Mouse (Mus musculus) neural tube, embryonic 14.5 days (tissue): ENCODE measurements at regions not wholly inside any gene's neighbourhood (a gene's known extent, or its start where the extent isn't known, plus 50 kb on each side); places are given as distances from the start of the nearest gene placed in this dataset.

Source experiments
- ATAC-seq: fragments of 200-750 bp; cut with Nextera tagmentation; 2 replicates; pipeline ENCODE4 v1.8.0; 2017; ENCODE audit warnings: low read depth, mild to moderate bottlenecking, moderate TSS enrichment, moderate library complexity
- H3K27ac ChIP-seq: fragments of 300-500 bp; sonication (generic); 2 replicates; pipeline ENCODE4 v1.5.1; 2014; ENCODE audit warnings: low read depth, mild to moderate bottlenecking, control low read depth, low read length, moderate library complexity, mixed read lengths
- H3K27me3 ChIP-seq: fragments of 300-500 bp; sonication (generic); 2 replicates; pipeline ENCODE4 v1.6.1; 2014; ENCODE audit warnings: low read length; ENCODE audit not compliant: control insufficient read depth, insufficient read depth
- H3K36me3 ChIP-seq: fragments of 300-500 bp; sonication (generic); 2 replicates; pipeline ENCODE4 v1.6.1; 2014; ENCODE audit warnings: low read length, mixed read lengths; ENCODE audit not compliant: control insufficient read depth, insufficient read depth
- H3K4me1 ChIP-seq: fragments of 300-500 bp; sonication (generic); 2 replicates; pipeline ENCODE4 v1.6.1; 2014; ENCODE audit warnings: low read length; ENCODE audit not compliant: control insufficient read depth, insufficient read depth
- H3K4me2 ChIP-seq: fragments of 300-500 bp; sonication (generic); 2 replicates; pipeline ENCODE4 v1.6.1; 2014; ENCODE audit warnings: mild to moderate bottlenecking, low read depth, low read length, control low read depth
- H3K4me3 ChIP-seq: fragments of 300-500 bp; sonication (generic); 2 replicates; pipeline ENCODE4 v1.5.1; 2014; ENCODE audit warnings: low read depth, low read length, control low read depth, mixed read lengths
- H3K9ac ChIP-seq: fragments of 300-500 bp; sonication (generic); replicated peaks from 2 replicates; pipeline ENCODE4 v1.6.1; 2014; ENCODE audit warnings: low read depth, mild to moderate bottlenecking, control low read depth, low read length, mixed read lengths
- H3K9me3 ChIP-seq: fragments of 300-500 bp; sonication (generic); 2 replicates; pipeline ENCODE4 v1.6.1; 2016; ENCODE audit warnings: low read length; ENCODE audit not compliant: control insufficient read depth
- WGBS: fragments of 180-500 bp; shearing (Covaris S2); extraction: QIAGEN DNeasy Blood & Tissue Kit; methylation state at CpG from one replicate; pipeline ENCODE4 v1.1.7; 2014; 5-methylcytosine and 5-hydroxymethylcytosine counted together

DNA sequence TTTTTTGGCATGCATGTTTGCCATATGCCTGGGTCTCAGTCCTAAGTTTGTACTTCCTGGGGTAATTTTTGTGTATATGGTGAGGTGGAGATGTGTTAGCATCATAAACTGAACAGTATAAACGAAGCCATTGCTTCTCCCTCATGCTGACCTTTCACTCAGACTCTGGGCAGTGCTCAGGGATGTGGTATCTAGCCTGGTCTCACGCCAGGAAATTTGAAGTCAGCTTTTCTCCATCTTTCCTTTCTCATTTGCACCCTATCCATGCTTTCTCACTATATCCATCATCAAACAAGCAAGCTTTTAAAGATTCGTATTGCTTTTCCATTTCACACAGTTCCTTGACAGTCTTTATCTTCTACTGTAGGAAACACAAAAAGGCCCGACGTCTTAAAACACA is 541.3 kb downstream of the Gja1 start:
- ATAC-seq, result no peak
- no peaks in the 10 kb centered on the region for H3K4me1 ChIP-seq
- H3K9ac ChIP-seq, result no peak overlapping the region
- H3K36me3 ChIP-seq, result no peaks in the 10 kb centered on the region
- no peak overlapping the region for H3K4me3 ChIP-seq
- no peak overlapping the region for H3K4me2 ChIP-seq
- H3K27me3 ChIP-seq, result no peaks in the 10 kb centered on the region
- H3K9me3 ChIP-seq, result no peaks in the 10 kb centered on the region
- no peak overlapping the region for H3K27ac ChIP-seq
- WGBS, result 80% methylated on average over 5 of the region's 5 CpGs

DNA sequence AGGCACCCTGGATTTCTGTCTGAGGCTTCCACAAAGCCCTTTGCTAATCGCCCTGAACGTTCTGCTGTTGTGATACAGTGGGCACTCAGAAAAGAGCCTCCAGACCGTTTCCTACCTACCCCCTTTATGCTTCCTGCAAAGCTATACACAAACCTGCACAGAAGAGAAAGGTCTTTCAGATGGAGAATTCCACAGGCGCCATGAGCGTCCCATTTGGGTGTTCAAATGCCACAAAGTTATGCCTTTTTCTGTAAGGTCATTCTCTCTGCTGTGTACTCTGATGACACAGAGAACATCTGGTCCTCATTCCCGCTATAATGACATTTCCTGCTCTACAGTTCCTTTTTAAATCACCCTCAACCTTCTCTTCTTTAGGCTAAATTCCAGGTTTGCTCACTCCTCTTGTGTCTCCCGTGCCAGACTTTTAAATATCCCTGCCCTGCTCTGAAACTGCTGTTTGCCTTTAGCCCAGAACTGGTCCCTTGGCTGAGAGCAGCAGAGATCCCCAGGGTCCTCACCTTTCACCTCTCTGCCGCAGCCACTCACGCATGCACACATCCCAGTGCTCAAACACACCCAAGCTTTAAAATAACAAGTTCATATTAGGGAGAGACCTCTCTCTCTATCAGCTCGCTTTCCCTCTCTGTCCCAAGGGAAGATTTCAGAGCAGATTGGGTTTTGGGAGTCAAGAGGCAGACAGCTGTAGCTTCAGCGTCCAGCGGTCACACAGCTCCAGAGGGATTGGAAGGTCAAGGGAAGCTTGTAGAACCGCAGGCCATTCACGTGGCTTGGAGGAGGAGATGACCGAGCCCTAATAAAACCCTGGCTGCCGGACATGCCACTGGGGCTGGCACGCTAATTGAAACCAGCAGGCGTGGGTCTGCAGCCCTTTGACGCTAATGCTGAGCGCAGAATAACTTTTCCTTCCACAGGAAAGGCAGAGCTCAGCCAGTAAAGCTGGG is 543.9 kb downstream of the Gja1 start:
- Histone ChIP-seq H3K4me3 (no peak overlapping the region), H3K9ac (no peak overlapping the region), H3K27ac (no peak overlapping the region), H3K27me3 (no peaks in the 10 kb centered on the region), H3K4me1 (no peaks in the 10 kb centered on the region), H3K36me3 (no peaks in the 10 kb centered on the region), H3K9me3 (no peaks in the 10 kb centered on the region), H3K4me2 (no peak overlapping the region)
- ATAC-seq, result peak; percentile 17; the same call in 1 of the 2 replicates
- 49% methylated on average over 20 of the region's 20 CpGs for WGBS

DNA sequence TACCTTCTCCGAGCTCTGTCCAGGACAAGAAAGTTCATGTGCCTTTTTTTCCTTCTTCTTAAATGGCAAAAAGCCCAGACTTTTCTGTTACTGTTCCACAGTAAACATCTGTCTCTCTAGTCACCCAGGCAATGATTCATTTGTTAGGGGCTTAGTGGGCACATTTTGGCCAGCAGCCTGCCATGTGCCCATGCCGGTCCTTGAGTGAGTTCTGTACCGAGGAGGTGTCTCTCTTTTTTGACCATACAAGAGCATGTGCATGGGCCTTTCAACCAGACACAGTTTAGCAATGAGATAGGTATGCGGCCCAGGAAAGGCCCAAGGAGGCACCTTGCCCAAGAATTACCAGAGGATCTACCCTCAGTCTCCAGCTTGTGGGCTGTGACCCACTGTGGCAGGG is 551.0 kb upstream of the Hsf2 start:
- WGBS, result 67% methylated on average over 4 of the region's 4 CpGs

DNA sequence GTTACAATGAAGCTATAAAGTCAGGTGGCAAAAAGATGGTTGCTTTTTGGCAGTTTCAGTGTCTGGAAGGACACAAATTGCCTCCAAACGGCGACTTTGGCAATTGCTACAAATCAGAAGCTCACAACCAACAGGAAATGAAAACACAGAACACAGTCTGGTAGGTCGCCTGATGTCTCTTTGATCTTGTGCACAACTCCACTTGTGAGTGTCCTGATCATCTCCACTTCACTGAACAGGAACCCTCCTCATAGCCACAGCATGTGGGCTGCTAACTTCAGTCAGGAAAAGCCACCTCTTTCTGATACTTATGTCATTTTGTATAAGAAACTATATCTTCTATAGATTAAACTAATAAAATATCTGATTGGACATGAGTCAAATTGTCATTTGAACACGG is 544.2 kb upstream of the Hsf2 start:
- no peak overlapping the region for H3K4me2 ChIP-seq
- WGBS, result 61% methylated on average over 4 of the region's 4 CpGs
- H3K9ac ChIP-seq, result no peak overlapping the region

More for the DNA sequence above, 551.0 kb upstream of the Hsf2 start:
- H3K36me3 ChIP-seq, result no peaks in the 10 kb centered on the region
- H3K4me3 ChIP-seq, result no peak overlapping the region
- H3K27me3 ChIP-seq, result no peaks in the 10 kb centered on the region
- no peaks in the 10 kb centered on the region for H3K9me3 ChIP-seq
- no peaks in the 10 kb centered on the region for H3K4me1 ChIP-seq
- H3K9ac ChIP-seq, result no peak overlapping the region
- H3K4me2 ChIP-seq, result no peak overlapping the region
- H3K27ac ChIP-seq, result no peak overlapping the region
- no peak for ATAC-seq

DNA sequence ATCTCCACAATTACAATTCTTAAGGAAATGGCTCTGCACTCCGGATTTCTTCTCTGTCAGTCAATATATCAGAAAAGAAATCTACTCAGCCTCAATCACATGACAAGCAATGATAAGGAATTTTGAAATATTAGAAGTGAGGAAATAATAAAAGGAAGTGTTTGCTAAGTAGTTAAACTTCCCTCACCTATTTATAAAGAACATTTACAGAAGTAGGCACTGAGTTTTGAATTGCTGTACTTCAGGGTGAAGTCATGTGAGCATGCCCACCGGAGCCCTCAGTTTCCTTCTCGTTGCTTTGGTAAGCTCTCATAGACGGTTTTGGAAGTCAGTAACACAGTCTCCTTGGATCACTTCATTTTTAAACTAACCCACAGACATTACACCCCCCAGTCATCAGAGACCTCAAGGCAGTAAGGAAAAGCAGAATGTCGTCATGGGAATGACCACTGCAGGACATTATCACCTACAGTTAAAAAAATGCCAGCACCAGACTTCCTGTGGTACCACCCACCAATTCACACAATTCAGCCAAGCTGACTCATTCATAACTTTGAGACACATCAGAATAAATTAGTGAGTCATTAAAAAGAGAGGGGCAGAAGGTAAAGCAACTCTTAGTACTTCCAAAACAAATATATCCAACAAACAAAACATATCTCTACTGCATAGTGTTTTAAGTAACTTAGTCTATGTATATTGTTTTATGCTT is 541.6 kb upstream of the Hsf2 start:
- Histone ChIP-seq H3K27ac (no peak overlapping the region), H3K4me3 (no peak overlapping the region), H3K9me3 (no peaks in the 10 kb centered on the region), H3K27me3 (no peaks in the 10 kb centered on the region), H3K4me1 (no peaks in the 10 kb centered on the region), H3K4me2 (no peak overlapping the region), H3K9ac (no peak overlapping the region), H3K36me3 (no peaks in the 10 kb centered on the region)
- WGBS, result 87% methylated on average over 5 of the region's 5 CpGs
- no peak for ATAC-seq

More for the DNA sequence above, 544.2 kb upstream of the Hsf2 start:
- Histone ChIP-seq H3K4me3 (no peak overlapping the region), H3K27me3 (no peaks in the 10 kb centered on the region), H3K27ac (no peak overlapping the region), H3K4me1 (no peaks in the 10 kb centered on the region), H3K36me3 (no peaks in the 10 kb centered on the region), H3K9me3 (no peaks in the 10 kb centered on the region)
- no peak for ATAC-seq

DNA sequence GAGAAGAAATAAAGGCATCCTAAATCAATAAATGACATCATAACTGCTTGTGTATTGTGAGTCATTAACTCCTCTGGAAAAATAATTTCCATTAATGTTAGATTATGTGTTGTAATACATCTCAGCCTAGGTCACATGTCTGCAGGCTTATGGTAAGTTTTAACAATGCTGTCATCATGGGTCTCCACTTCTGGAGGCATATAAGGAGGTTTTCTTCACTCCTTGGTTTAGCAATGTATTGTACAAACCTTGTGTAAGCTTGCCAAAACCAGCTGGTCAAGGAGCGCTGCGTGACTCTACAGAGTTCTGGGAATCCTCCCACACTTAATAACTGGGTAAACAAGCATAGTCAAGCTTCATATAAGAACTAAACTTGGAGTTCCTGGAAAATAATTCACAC is 529.5 kb upstream of the Hsf2 start:
- Histone ChIP-seq H3K9ac (no peak overlapping the region), H3K36me3 (no peaks in the 10 kb centered on the region), H3K9me3 (no peaks in the 10 kb centered on the region), H3K27ac (no peak overlapping the region), H3K4me1 (no peaks in the 10 kb centered on the region), H3K4me2 (no peak overlapping the region), H3K4me3 (no peak overlapping the region), H3K27me3 (no peaks in the 10 kb centered on the region)
- whole genome bisulfite sequencing, result 96% methylated on average over 2 of the region's 2 CpGs
- ATAC-seq, result no peak

DNA sequence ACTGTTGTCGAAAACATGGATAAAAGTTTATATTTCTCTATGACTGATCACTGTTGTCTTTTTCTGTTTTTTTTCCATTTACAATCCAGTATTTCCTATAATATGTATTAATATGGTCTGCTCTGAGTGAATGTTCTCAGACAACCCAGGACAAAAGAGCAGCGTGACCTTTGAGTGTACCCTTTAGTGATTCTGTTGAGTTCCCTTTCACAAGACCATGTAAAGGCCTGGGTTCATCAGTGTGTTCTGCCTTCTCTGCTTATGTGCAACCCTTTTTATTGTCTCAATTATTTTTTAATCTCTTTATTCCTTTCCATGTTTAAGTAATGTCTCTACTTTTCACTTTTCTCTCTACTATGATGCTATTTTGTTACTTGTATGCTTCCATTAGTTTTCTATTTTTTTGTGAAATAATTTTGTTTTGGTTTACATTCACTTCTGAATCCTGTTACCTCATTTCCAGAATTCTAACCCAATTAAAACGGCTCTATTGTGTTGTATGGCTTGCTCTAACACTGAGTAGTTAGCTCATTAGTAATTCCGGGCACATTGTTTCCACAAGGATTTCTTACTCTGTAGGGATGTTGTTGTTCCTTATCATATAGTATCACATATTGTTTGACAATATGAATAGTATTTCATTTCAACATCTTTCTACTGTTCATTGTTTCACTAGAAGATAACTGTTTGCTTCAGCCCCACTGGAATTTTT is 523.9 kb upstream of the Hsf2 start:
- Histone ChIP-seq H3K27me3 (no peaks in the 10 kb centered on the region), H3K27ac (no peak overlapping the region), H3K36me3 (no peaks in the 10 kb centered on the region), H3K4me2 (no peak overlapping the region), H3K4me1 (no peaks in the 10 kb centered on the region), H3K9ac (no peak overlapping the region), H3K4me3 (no peak overlapping the region), H3K9me3 (no peaks in the 10 kb centered on the region)
- WGBS, result 93% methylated on average over 4 of the region's 4 CpGs
- ATAC-seq, result no peak

DNA sequence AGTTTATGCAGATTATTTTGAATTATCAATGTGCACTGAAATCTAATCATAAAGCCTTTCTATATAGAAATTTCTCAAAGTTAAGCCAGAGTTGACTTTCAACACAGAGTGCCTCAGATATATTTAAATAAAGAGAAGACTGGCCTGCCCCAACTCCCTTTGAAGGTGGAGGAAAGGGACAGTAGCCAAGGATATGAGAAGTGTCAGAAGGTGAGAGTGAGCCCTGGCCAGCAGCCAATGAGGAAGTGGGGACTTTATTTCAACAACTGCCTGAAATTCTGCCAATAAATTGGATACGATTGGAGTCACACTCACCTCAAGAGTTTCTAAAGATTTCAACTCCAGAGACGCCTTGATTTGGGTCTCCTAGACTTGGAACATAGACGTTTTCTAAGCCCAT is 523.0 kb upstream of the Hsf2 start:
- WGBS, result 78% methylated on average over 3 of the region's 3 CpGs

More for the DNA sequence above, 523.0 kb upstream of the Hsf2 start:
- no peak overlapping the region for H3K4me2 ChIP-seq
- no peak for ATAC-seq
- H3K9me3 ChIP-seq, result no peaks in the 10 kb centered on the region
- no peak overlapping the region for H3K9ac ChIP-seq
- H3K27me3 ChIP-seq, result no peaks in the 10 kb centered on the region
- H3K4me1 ChIP-seq, result no peaks in the 10 kb centered on the region
- no peak overlapping the region for H3K4me3 ChIP-seq
- no peak overlapping the region for H3K27ac ChIP-seq
- H3K36me3 ChIP-seq, result no peaks in the 10 kb centered on the region
